Mouse (Mus musculus): ENCODE data around the gene Togaram2. TPM values are rescaled to one million over a fixed set of nuclear protein-coding genes. Genes with fewer than 3 reads are reported as not detected.

Togaram2 gene
- polyA plus RNA-seq, 1 experiment, result 1.1 TPM

GRCm38 (mm10) chr17:71712279-71712678 is 39.2 kb downstream of the Togaram2 start:
- WGBS, result 64% methylated on average over 6 of the region's 6 CpGs

GRCm38 (mm10) chr17:71715034-71715433 is 42.0 kb downstream of the Togaram2 start:
- WGBS, result 77% methylated on average over 3 of the region's 3 CpGs
- no peak overlapping the region for H3K27ac ChIP-seq (ENCODE audit: insufficient read depth, low read length)
- no peak for DNase-seq

More at GRCm38 (mm10) chr17:71712279-71712678, 39.2 kb downstream of the Togaram2 start:
- DNase-seq, result no peak
- Histone ChIP-seq H3K27me3 (ENCODE audit: control insufficient read depth, insufficient read depth, low read length) (no peaks in the 10 kb centered on the region; the same call in 1 of the 2 replicates), H3K4me3 (replicated peaks; ENCODE audit: insufficient read depth, low read depth, low read length) (no peak overlapping the region), H3K27ac (ENCODE audit: insufficient read depth, low read length) (no peak overlapping the region), H3K4me1 (ENCODE audit: control insufficient read depth, insufficient read depth, low read length) (no peaks in the 10 kb centered on the region)
- TF ChIP-seq POLR2A (IDR thresholded peaks at IDR 0.05; ENCODE audit: borderline replicate concordance, insufficient read depth, low read length) (no peak), CTCF (IDR thresholded peaks at IDR 0.05; ENCODE audit: borderline replicate concordance, insufficient read depth, low read depth, low read length) (no peak)

GRCm38 (mm10) chr17:71717881-71718625 is 45.0 kb downstream of the Togaram2 start:
- H3K27me3 ChIP-seq (ENCODE audit: control insufficient read depth, insufficient read depth, low read length), result no peaks in the 10 kb centered on the region; the same call in 1 of the 2 replicates
- H3K4me3 ChIP-seq (replicated peaks; ENCODE audit: insufficient read depth, low read depth, low read length), result no peak overlapping the region
- 74% methylated on average over 8 of the region's 8 CpGs for WGBS
- TF ChIP-seq POLR2A (IDR thresholded peaks at IDR 0.05; ENCODE audit: borderline replicate concordance, insufficient read depth, low read length) (no peak), CTCF (IDR thresholded peaks at IDR 0.05; ENCODE audit: borderline replicate concordance, insufficient read depth, low read depth, low read length) (no peak)
- H3K27ac ChIP-seq (ENCODE audit: insufficient read depth, low read length), result no peak overlapping the region
- DNase-seq, result no peak
- H3K4me1 ChIP-seq (ENCODE audit: control insufficient read depth, insufficient read depth, low read length), result peaks cover 5% of the 10 kb centered on the region; the same call in 1 of the 2 replicates

More at GRCm38 (mm10) chr17:71715034-71715433, 42.0 kb downstream of the Togaram2 start:
- TF ChIP-seq POLR2A (IDR thresholded peaks at IDR 0.05; ENCODE audit: borderline replicate concordance, insufficient read depth, low read length) (no peak), CTCF (IDR thresholded peaks at IDR 0.05; ENCODE audit: borderline replicate concordance, insufficient read depth, low read depth, low read length) (no peak)
- no peaks in the 10 kb centered on the region; the same call in 1 of the 2 replicates for H3K27me3 ChIP-seq (ENCODE audit: control insufficient read depth, insufficient read depth, low read length)
- H3K4me3 ChIP-seq (replicated peaks; ENCODE audit: insufficient read depth, low read depth, low read length), result no peak overlapping the region
- peaks cover 5% of the 10 kb centered on the region; the same call in 1 of the 2 replicates for H3K4me1 ChIP-seq (ENCODE audit: control insufficient read depth, insufficient read depth, low read length)

DNA sequence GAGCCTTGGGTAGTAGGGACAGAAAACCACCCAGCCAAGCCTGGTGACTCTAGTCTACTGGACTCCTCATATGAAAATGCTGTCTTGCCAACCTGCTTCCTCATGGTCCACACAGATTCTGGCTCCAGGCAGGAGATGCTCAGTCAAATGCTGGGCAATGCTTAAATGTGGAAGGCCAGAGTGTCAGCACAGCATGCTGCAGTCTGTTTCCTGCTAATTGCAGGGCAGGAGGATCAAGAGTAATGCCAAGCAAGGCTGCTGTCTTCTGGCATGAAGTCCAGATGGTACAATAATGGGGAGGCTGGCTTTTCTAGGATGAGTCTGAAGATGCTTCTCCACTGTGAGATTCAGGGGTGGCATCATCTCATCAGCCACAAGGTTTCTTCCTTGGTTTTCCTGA is 47.4 kb downstream of the Togaram2 start:
- H3K27me3 ChIP-seq (ENCODE audit: control insufficient read depth, insufficient read depth, low read length), result no peaks in the 10 kb centered on the region; the same call in 1 of the 2 replicates
- peak; percentile 68 to 87 for DNase-seq
- peaks cover 5% of the 10 kb centered on the region; the same call in 1 of the 2 replicates for H3K4me1 ChIP-seq (ENCODE audit: control insufficient read depth, insufficient read depth, low read length)
- no peak overlapping the region for H3K27ac ChIP-seq (ENCODE audit: insufficient read depth, low read length)
- TF ChIP-seq CTCF (IDR thresholded peaks at IDR 0.05; ENCODE audit: borderline replicate concordance, insufficient read depth, low read depth, low read length) (no peak), POLR2A (IDR thresholded peaks at IDR 0.05; ENCODE audit: borderline replicate concordance, insufficient read depth, low read length) (no peak)
- H3K4me3 ChIP-seq (replicated peaks; ENCODE audit: insufficient read depth, low read depth, low read length), result no peak overlapping the region

DNA sequence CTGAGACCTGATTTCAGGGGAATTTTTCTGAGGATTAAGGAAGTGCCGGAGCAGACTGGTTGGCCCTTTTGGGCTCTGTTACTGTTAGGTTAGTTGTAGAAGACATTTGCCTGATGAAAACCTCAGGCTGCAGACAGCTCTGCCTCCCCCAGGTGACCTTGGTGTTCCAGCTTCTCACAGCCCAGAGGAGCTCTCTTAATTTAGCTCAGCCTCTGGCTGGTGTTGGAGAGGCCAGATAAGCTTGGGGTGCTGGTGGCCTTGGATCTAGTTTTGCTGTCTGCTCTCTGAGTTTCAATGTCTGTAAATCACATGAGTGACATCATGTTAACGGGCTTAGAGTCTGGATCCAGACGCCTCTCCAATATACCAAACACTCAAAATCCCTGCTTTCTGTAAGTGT is 48.0 kb downstream of the Togaram2 start:
- Histone ChIP-seq H3K4me1 (ENCODE audit: control insufficient read depth, insufficient read depth, low read length) (peaks cover 5% of the 10 kb centered on the region; the same call in 1 of the 2 replicates), H3K4me3 (replicated peaks; ENCODE audit: insufficient read depth, low read depth, low read length) (no peak overlapping the region), H3K27ac (ENCODE audit: insufficient read depth, low read length) (no peak overlapping the region), H3K27me3 (ENCODE audit: control insufficient read depth, insufficient read depth, low read length) (no peaks in the 10 kb centered on the region; the same call in 1 of the 2 replicates)
- no peak for DNase-seq
- no peak for TF ChIP-seq CTCF (IDR thresholded peaks at IDR 0.05; ENCODE audit: borderline replicate concordance, insufficient read depth, low read depth, low read length)
- no peak for TF ChIP-seq POLR2A (IDR thresholded peaks at IDR 0.05; ENCODE audit: borderline replicate concordance, insufficient read depth, low read length)
- 80% methylated on average over 3 of the region's 3 CpGs for WGBS

DNA sequence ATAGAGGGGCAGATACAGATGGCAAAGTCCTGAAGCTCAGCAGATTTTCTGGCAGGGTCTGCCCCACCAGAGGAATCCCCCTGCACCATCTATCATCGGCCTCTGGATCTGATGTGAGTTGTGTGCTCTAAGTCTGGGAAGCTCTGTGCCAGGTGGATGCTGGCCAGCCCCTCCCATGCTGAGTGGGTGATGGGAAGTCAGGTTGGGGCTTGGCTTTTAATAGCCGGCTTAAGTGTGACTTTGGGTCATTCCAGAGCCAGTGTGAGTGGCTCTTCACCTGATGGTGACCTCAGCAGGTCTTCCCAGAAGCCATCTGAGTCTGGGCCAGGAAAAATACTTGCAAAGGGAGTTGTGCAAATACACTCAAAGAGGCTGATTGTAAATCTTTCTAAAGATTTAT is 57.6 kb downstream of the Togaram2 start:
- no peak overlapping the region for H3K27ac ChIP-seq (ENCODE audit: insufficient read depth, low read length)

GRCm38 (mm10) chr17:71736442-71736841 is 63.4 kb downstream of the Togaram2 start:
- Histone ChIP-seq H3K27me3 (ENCODE audit: control insufficient read depth, insufficient read depth, low read length) (no peaks in the 10 kb centered on the region; the same call in 1 of the 2 replicates), H3K4me1 (ENCODE audit: control insufficient read depth, insufficient read depth, low read length) (no peaks in the 10 kb centered on the region), H3K27ac (ENCODE audit: insufficient read depth, low read length) (no peak overlapping the region), H3K4me3 (replicated peaks; ENCODE audit: insufficient read depth, low read depth, low read length) (no peak overlapping the region)
- no peak for DNase-seq
- 52% methylated on average over 3 of the region's 3 CpGs for whole genome bisulfite sequencing
- TF ChIP-seq POLR2A (IDR thresholded peaks at IDR 0.05; ENCODE audit: borderline replicate concordance, insufficient read depth, low read length), result no peak
- no peak for TF ChIP-seq CTCF (IDR thresholded peaks at IDR 0.05; ENCODE audit: borderline replicate concordance, insufficient read depth, low read depth, low read length)

More for the DNA sequence above, 57.6 kb downstream of the Togaram2 start:
- H3K4me3 ChIP-seq (replicated peaks; ENCODE audit: insufficient read depth, low read depth, low read length), result no peak overlapping the region
- no peaks in the 10 kb centered on the region; the same call in 1 of the 2 replicates for H3K27me3 ChIP-seq (ENCODE audit: control insufficient read depth, insufficient read depth, low read length)
- TF ChIP-seq POLR2A (IDR thresholded peaks at IDR 0.05; ENCODE audit: borderline replicate concordance, insufficient read depth, low read length), result no peak
- TF ChIP-seq CTCF (IDR thresholded peaks at IDR 0.05; ENCODE audit: borderline replicate concordance, insufficient read depth, low read depth, low read length), result no peak
- H3K4me1 ChIP-seq (ENCODE audit: control insufficient read depth, insufficient read depth, low read length), result no peaks in the 10 kb centered on the region
- DNase-seq, result no peak
- WGBS, result 26% methylated on average over 2 of the region's 2 CpGs

DNA sequence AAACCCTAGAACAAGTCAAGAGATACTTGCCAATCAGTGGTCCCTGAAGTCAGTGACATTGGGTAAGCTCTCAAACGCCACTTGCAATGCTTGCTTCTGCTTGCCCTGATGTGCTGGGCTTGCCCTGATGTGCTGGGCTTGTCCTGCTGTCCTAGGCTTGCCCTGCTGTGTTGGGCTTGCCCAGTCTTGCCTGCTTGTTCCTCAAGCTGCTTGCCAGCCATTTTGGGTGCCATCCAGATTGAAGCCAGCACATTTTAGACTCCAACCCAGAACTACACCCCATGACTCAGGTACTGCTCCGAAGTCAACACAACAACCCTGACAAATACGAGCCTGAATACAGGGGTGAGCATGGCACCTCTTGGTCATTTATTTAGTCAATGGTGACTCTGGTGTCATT is 69.1 kb downstream of the Togaram2 start:
- no peak for DNase-seq
- Histone ChIP-seq H3K27ac (ENCODE audit: insufficient read depth, low read length) (no peak overlapping the region), H3K4me1 (ENCODE audit: control insufficient read depth, insufficient read depth, low read length) (peaks cover 9% of the 10 kb centered on the region), H3K27me3 (ENCODE audit: control insufficient read depth, insufficient read depth, low read length) (no peaks in the 10 kb centered on the region; the same call in 1 of the 2 replicates), H3K4me3 (replicated peaks; ENCODE audit: insufficient read depth, low read depth, low read length) (no peak overlapping the region)
- TF ChIP-seq CTCF (IDR thresholded peaks at IDR 0.05; ENCODE audit: borderline replicate concordance, insufficient read depth, low read depth, low read length) (no peak), POLR2A (IDR thresholded peaks at IDR 0.05; ENCODE audit: borderline replicate concordance, insufficient read depth, low read length) (no peak)
- 85% methylated on average over 3 of the region's 3 CpGs for WGBS

All from cerebellum, adult 2 months (tissue).